8 mouse cellular contexts compared by ENCODE assay signal in the genomic region with DNA sequence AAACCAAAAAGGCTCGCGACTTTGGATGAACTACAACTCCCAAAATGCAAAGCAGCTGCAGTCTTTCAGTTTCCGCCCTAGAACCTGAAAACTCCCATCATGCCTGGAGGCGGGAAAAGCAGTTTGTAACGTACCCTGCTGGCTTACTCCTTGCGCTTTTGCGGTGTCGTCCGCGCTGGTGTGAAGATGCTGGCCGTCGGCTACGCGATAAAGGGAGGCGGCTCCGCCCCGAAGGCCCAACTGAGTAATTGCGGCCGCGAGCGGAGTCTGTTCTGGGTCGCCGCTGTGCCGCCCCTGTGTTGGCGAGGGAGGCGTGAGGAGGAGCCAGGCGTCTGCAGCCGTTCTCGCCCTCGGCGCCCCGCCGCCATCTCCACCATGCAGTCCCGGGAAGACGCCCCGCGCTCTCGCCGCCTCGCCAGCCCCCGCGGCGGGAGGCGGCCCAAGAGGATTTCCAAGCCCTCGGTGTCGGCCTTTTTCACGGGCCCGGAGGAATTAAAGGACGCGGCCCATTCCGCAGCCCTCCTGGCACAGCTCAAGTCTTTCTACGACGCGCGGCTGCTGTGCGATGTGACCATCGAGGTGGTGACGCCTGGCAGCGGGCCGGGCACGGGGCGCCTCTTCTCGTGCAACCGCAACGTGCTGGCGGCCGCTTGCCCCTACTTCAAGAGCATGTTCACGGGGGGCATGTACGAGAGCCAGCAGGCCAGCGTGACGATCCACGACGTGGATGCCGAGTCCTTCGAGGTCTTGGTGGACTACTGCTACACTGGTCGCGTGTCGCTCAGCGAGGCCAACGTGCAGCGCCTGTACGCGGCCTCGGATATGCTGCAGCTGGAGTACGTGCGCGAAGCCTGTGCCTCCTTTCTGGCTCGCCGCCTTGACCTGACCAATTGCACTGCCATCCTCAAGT. TPM values are rescaled to one million over a fixed set of nuclear protein-coding genes. Genes with fewer than 3 reads are reported as not detected.
DNase-seq lines count a peak whose midpoint lies in the region; ATAC-seq lines count a peak whose summit lies in the region.
"Not testable (repeated sequence)": the region's sequence is repeated elsewhere in the genome, so short reads cannot be mapped to it uniquely, and the experiment has no call there.

TSS of gene Kbtbd6 (plus strand) at position 155 of the 910 bp plus-strand sequence.

- ATAC-seq in embryonic facial prominence, embryonic 11.5 days (replicated peaks; ENCODE audit: insufficient number of reproducible peaks, low FRiP score, low TSS enrichment, low read depth), result peak; percentile 83
- peak; percentile 89 for ATAC-seq in intestine, embryonic 16.5 days

- intact Hi-C loops in left cerebral cortex, postnatal 25 days (cut with DNase I), result not testable (repeated sequence)

- DNase-seq in adrenal gland, postnatal 25 days, result peak; percentile 71
- peak; percentile 97 for DNase-seq in embryonic facial prominence, embryonic 11.5 days (ENCODE audit: low spot score)
- peak; percentile 71 for DNase-seq in gonadal fat pad, adult 2 months (ENCODE audit: low read depth)
- peak; percentile 78 to 89 for DNase-seq in left cerebral cortex, postnatal 25 days (ENCODE audit: low spot score in 2 of 2)
- peak; percentile 93 for DNase-seq in mesoderm, embryonic 11.5 days (ENCODE audit: low read depth, low spot score)
- peak; percentile 74 for DNase-seq in right cerebral cortex, postnatal 25 days
- peak; percentile 71 to 72 for DNase-seq in urinary bladder, postnatal 36 days (ENCODE audit: low spot score in 2 of 2)

- H3K36me3 ChIP-seq in embryonic facial prominence, embryonic 11.5 days (replicated peaks; ENCODE audit: control insufficient read depth, insufficient read depth, low read depth, low read length); intestine, embryonic 16.5 days (ENCODE audit: control insufficient read depth, insufficient read depth, low read length): not testable (repeated sequence)

- H3K4me3 ChIP-seq in embryonic facial prominence, embryonic 11.5 days (ENCODE audit: low read depth, low read length), result peak within 1 kb of the TSS; percentile 50
- peak within 1 kb of the TSS; percentile 56 for H3K4me3 ChIP-seq in intestine, embryonic 16.5 days (ENCODE audit: low read length)

- H3K4me2 ChIP-seq in embryonic facial prominence, embryonic 11.5 days (ENCODE audit: low read depth, low read length), result peak within 1 kb of the TSS; percentile 76
- peak within 1 kb of the TSS; percentile 57 for H3K4me2 ChIP-seq in intestine, embryonic 16.5 days (ENCODE audit: low read depth, low read length)

- peak within 1 kb of the TSS; percentile 28; the same call in 1 of the 2 replicates for H3K27ac ChIP-seq in embryonic facial prominence, embryonic 11.5 days (replicated peaks; ENCODE audit: low read depth, low read length)
- H3K27ac ChIP-seq in intestine, embryonic 16.5 days (ENCODE audit: low read length), result peak within 1 kb of the TSS; percentile 23; the same call in 1 of the 2 replicates

- not testable (repeated sequence) for H3K4me1 ChIP-seq in embryonic facial prominence, embryonic 11.5 days (ENCODE audit: control insufficient read depth, insufficient read depth, low read length); intestine, embryonic 16.5 days (ENCODE audit: control insufficient read depth, insufficient read depth, low read length)

- WGBS in embryonic facial prominence, embryonic 11.5 days, result 12% methylated on average over 32 of the region's 89 CpGs
- 4% methylated on average over 29 of the region's 89 CpGs for WGBS in intestine, embryonic 16.5 days

- not testable (repeated sequence) for H3K9me3 ChIP-seq in embryonic facial prominence, embryonic 11.5 days (replicated peaks; ENCODE audit: control insufficient read depth, low read length); intestine, embryonic 16.5 days (ENCODE audit: control insufficient read depth, low read length)

- H3K9ac ChIP-seq in embryonic facial prominence, embryonic 11.5 days (replicated peaks; ENCODE audit: low read length), result peak within 1 kb of the TSS; percentile 61
- H3K9ac ChIP-seq in intestine, embryonic 16.5 days (ENCODE audit: low read depth, low read length), result peak within 1 kb of the TSS; percentile 53

- not testable (repeated sequence) for H3K27me3 ChIP-seq in embryonic facial prominence, embryonic 11.5 days (ENCODE audit: control insufficient read depth, insufficient read depth, low read length); intestine, embryonic 16.5 days (replicated peaks; ENCODE audit: control insufficient read depth, insufficient read depth, low read length)

RNA-seq across cellular contexts. Expression of gene Kbtbd6, which starts in this region (rescaled TPM):
- 0.21 and 0.52 TPM in 2 replicates for total RNA-seq in adrenal gland, postnatal 25 days (2021)
- polyA plus RNA-seq in embryonic facial prominence, embryonic 11.5 days (2014; fragmentation: Nextera tagmentation; extraction: Ambion mirVana), result 6.3 and 7.4 TPM in 2 replicates
- 0.34 and 0.39 TPM in 2 replicates for polyA plus RNA-seq in gonadal fat pad, adult 2 months (2012; rRNA removed)
- 1.5 and 1.8 TPM in 2 replicates for polyA plus RNA-seq in intestine, embryonic 16.5 days (2015; fragmentation: Nextera tagmentation; extraction: Ambion mirVana)
- total RNA-seq in left cerebral cortex, postnatal 25 days (2021), result 1 to 10 TPM; 1.3 to 1.6 TPM

Comparison
In these comparisons a context has a peak if more than half of its experiments do, and no peak if none do; other contexts are left out.
1. Peak in every context shown above with its lines: DNase-seq, ATAC-seq, H3K4me3 ChIP-seq and H3K27ac ChIP-seq.
2. Peak in DNase-seq in adrenal gland, postnatal 25 days; RNA of the gene not detected or under 1 TPM.
3. Peak in DNase-seq in gonadal fat pad, adult 2 months; RNA of the gene not detected or under 1 TPM.